Mouse (Mus musculus): ENCODE results near the gene Arhgef12.
"Not testable (repeated sequence)": the region's sequence is repeated elsewhere in the genome, so short reads cannot be mapped to it uniquely, and the experiment has no call there.

The Arhgef12 gene

GRCm38 (mm10) chr9:43107187-43107517 lies at the start of gene Arhgef12:
Arhgef12 (minus strand) TSS chr9:43107239.
- no peak for DNase-seq (ENCODE audit: low read depth, low spot score)

- no peak for DNase-seq (ENCODE audit: low read depth, low spot score)
Measured at GRCm38 (mm10) chr9:43155960-43156359, 48.9 kb upstream of the Arhgef12 start.

GRCm38 (mm10) chr9:43151779-43152178 lies 44.7 kb upstream of the Arhgef12 start:
- DNase-seq (ENCODE audit: low read depth, low spot score) = no peak

GRCm38 (mm10) chr9:43150957-43151356 lies 43.9 kb upstream of the Arhgef12 start:
- DNase-seq (ENCODE audit: low read depth, low spot score) = no peak

GRCm38 (mm10) chr9:43150075-43150474 lies 43.0 kb upstream of the Arhgef12 start:
- DNase-seq (ENCODE audit: low read depth, low spot score) = no peak

GRCm38 (mm10) chr9:43149498-43149897 lies 42.5 kb upstream of the Arhgef12 start:
- no peak for DNase-seq (ENCODE audit: low read depth, low spot score)

- no peak for DNase-seq (ENCODE audit: low read depth, low spot score)
Measured at GRCm38 (mm10) chr9:43145196-43145595, 38.2 kb upstream of the Arhgef12 start.

GRCm38 (mm10) chr9:43144206-43144810 lies 37.3 kb upstream of the Arhgef12 start:
- no peak for DNase-seq (ENCODE audit: low read depth, low spot score)

GRCm38 (mm10) chr9:43141839-43142238 lies 34.8 kb upstream of the Arhgef12 start:
- peak; percentile 47 for DNase-seq (ENCODE audit: low read depth, low spot score)

GRCm38 (mm10) chr9:43133525-43133924 lies 26.5 kb upstream of the Arhgef12 start:
- no peak for DNase-seq (ENCODE audit: low read depth, low spot score)

GRCm38 (mm10) chr9:43132380-43132779 lies 25.3 kb upstream of the Arhgef12 start:
- DNase-seq (ENCODE audit: low read depth, low spot score) = no peak

- DNase-seq (ENCODE audit: low read depth, low spot score) = no peak
Measured at GRCm38 (mm10) chr9:43131940-43132339, 24.9 kb upstream of the Arhgef12 start.

GRCm38 (mm10) chr9:43130684-43131083 lies 23.6 kb upstream of the Arhgef12 start:
- no peak for DNase-seq (ENCODE audit: low read depth, low spot score)

- DNase-seq (ENCODE audit: low read depth, low spot score) = no peak
Measured at GRCm38 (mm10) chr9:43127101-43127787, 20.2 kb upstream of the Arhgef12 start.

- no peak for DNase-seq (ENCODE audit: low read depth, low spot score)
Measured at GRCm38 (mm10) chr9:43122379-43122778, 15.3 kb upstream of the Arhgef12 start.

GRCm38 (mm10) chr9:43121948-43122347 lies 14.9 kb upstream of the Arhgef12 start:
- not testable (repeated sequence) for DNase-seq (ENCODE audit: low read depth, low spot score)

- no peak for DNase-seq (ENCODE audit: low read depth, low spot score)
Measured at GRCm38 (mm10) chr9:43116997-43117336, 9.9 kb upstream of the Arhgef12 start.

GRCm38 (mm10) chr9:43116134-43116996 lies 9.3 kb upstream of the Arhgef12 start, which contains the start of gene Tmem136:
Tmem136 (minus strand) TSS chr9:43116570.
- DNase-seq (ENCODE audit: low read depth, low spot score) = no peak

- no peak for DNase-seq (ENCODE audit: low read depth, low spot score)
Measured at GRCm38 (mm10) chr9:43115431-43116133, 8.5 kb upstream of the Arhgef12 start.

GRCm38 (mm10) chr9:43114833-43115232 lies 7.8 kb upstream of the Arhgef12 start:
- DNase-seq (ENCODE audit: low read depth, low spot score) = no peak

GRCm38 (mm10) chr9:43110286-43110980 lies 3.4 kb upstream of the Arhgef12 start:
- DNase-seq (ENCODE audit: low read depth, low spot score) = no peak

Measured in retina, adult 2 months (tissue).